Mouse (Mus musculus) kidney, postnatal 10 days (tissue): ENCODE measurements at regions not wholly inside any gene's neighbourhood (a gene's known extent, or its start where the extent isn't known, plus 50 kb on each side); places are given as distances from the start of the nearest gene placed in this dataset.

ENCODE experiments used
- DNase-seq: peaks from one replicate; pipeline ENCODE4 v3.0.0; 2021; ENCODE audit warnings: mixed read lengths

DNA sequence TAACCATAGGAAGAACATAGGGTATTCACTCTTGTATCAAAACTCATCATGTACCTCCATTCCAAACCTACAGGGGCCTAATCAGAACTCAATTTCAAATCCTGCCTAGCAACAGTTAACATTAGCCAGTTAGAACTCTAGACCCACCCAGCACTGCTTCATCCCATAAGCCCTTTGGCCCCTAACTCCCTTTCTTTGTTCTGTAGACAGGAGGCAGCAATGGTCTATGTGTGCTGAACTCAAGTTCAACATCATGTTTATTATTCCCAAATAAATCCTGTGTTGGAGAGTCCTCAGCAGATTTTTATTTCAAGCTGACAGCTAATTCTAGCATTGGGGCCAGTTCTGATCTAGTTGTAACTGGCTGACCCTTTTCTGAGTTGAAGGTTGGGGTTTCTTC, 112.2 kb downstream of the Ipo8 start:
- no peak for DNase-seq

DNA sequence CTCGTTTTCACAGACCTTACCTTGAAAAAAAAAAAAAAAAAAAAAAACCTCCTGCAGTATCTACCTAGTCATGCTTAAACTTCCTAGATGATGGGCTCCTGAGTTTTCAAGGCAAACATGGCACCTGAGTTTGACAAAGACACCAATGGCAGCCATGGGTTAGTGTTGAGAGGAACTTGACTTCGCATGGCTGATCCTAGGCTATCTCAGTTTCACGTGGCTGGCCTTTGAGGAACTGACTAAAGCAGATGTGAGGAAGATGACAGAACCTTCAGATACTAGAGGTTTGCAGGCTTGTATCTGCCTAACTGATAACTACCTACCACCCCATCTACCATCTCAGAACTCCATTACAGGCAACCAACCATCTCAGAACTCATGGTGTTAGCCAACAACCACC, 120.9 kb downstream of the Ipo8 start:
- no peak for DNase-seq

DNA sequence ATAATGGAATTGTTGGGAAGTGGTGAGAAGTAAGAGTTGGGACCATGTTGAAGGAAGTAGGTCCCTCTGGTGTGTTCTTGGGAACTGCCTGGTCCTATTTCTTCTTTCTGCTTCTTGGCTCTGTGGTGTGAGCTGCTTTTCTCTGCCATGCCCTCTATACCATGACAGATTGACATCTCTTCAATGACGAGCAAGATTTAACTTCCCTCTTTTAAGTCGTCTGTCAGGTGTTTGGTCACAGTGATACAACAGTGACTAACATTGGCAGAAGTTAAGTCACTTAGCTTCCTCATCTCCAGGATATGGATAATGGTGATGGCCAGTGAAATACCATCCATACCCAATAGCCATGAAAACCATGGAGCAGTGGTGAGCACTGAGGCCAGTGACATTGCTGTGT, 122.9 kb downstream of the Ipo8 start:
- DNase-seq = no peak

DNA sequence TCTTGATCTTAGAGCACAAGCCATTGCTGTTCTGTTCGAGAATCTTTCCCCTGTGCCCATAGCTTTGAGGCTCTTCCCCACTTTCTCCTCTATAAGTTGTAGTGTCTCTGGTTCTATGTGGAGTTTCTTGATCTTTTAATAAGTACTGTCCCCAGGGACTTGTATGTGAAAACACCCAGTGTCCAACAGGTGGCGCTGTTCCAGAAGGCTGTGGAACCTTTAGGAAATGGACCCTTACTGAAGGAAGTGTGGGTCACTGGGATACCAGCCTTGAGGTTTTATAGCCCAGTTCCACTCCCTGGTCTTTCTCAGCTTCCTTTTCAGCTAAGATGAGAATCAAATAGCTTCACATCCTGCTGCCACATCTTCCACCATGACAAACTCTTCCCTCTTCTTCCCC, 125.6 kb downstream of the Ipo8 start:
- DNase-seq = peak; percentile 57

DNA sequence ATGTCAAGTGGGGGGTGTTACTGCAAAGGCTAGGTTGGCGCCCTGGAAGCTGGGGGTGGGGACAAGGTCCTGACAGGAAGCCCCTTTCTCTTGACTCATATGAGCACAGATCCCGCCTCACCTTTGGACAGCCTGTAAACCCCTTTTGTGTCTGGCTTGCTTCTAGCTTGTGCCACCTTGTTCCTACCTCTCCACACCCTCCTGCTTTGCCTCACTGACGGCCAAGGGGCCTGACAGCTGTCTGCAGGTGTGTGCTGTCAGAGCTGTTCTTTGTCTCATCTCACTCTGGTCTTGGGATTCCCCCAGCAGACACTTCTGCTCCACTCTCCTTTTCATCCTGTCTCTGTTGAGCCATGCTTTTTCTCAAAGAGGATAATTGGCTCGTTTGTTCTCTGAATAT, 137.9 kb downstream of the Ipo8 start:
- DNase-seq = no peak

DNA sequence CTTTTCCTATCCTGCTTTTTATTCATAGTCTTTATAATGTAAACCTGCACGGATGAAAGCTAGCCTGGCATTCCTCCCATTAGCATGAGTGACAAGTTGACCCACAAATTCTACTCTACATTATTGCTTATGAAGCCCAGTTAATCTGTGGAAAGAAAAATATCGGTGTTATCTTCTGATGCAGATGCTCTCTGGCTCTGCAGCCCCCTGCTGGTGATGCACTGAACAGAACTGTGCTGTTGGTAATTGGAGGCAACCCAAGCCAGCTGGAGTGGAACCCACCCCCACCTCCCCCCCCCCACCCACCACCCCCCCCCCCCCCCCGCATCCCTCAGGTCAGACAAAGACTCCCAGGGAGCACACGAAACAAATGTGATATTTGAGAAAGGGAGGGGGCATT, 143.5 kb downstream of the Ipo8 start:
- peak; percentile 82 for DNase-seq

DNA sequence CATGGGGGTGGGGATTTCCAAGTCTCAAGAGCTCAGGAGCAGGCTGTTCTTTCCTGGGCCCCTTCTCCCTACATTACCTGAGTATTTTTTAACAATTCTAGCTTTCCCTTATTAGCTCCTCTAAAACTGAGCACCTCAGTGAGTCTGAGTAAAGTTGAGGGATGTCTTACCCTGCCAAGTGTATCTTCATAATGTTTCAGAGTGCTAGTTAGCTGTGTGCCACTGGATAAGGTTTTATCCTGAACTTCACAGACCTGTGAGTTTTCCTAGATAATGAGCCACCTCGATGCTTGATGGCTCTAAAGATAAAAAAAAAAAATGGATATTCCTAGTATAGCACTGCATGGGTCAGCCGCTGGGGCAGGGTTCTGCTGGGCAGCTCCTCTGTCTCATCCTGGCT, 171.1 kb downstream of the Ipo8 start:
- no peak for DNase-seq

DNA sequence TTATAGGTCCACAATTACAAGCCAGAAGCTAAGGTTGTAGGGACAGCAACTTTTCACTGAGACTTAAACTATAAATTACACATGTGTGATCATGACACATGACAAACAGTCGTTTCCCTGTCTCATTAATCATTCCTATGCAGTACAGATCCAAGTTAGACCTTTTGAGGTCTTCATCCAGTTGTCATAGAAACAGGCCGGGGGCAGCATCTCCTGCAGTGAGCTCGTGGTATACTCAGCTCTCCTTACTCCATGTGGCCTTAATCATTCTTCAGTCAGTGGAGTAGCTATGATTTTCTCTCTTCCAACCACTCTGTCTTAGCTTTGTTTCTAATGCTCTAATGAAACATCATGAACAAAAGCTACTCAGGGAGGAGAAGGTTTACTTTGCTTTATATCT, 178.1 kb downstream of the Ipo8 start:
- no peak for DNase-seq

DNA sequence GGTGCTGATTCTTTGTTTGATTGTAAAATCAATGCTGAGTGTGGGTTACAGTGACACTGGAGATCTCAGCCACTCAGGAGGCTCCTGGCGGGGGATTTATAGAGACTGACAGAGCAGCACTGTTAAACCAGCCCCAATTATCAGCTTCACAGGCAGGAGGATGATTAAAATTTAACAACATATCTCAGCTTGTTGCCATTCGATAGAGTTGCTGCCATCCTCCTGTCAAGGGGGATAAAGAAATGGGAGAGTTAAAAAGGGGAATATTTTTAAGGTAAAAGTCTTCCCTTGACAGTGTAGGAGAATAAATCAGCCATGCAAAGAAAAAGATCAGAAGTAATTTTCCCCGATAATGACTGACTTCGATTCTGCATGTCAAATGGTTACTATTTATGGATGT, 178.8 kb downstream of the Ipo8 start:
- no peak for DNase-seq

DNA sequence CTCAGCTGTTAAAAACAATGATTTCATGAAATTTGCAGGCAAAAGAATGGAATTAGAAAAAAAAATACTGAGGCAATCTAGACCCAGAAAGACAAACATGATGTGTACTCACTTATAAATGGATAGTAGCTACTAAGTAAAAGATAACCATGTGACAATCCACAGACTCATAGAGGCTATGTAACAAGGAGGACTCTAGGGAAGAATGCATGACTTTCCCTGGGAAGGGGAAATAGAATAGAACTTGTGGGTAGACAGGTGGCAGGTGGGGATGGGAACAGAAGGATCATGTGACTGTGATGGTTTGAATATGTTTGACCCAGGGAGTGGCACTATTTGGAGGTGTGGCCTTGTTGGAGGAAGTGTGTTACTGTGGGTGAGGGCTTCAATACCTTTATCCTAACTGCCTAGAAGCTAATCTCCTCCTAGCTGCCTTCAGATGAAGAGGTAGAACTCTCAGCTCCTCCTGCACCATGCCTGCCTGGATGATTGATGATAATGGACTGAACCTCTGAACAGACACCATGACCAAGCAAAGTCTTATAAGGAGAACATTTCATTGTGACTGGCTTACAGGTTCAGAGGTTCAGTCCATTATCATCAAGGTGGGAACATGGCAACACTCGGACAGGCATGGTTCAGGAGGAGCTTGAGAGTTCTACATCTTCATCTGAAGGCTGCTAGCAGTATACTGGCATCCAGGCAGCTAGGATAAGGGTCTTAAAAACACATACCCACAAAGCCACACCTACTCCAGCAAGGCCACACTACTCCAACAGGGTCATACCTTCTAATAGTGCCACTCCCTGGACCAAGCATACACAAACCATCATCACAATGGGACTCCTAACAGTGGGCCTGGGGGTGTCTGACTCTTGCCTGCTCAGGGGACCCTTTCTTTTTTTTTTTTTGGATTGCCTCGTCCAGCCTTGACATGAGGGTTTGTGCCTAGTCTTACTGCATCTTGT, 183.6 kb downstream of the Ipo8 start:
- DNase-seq = no peak

DNA sequence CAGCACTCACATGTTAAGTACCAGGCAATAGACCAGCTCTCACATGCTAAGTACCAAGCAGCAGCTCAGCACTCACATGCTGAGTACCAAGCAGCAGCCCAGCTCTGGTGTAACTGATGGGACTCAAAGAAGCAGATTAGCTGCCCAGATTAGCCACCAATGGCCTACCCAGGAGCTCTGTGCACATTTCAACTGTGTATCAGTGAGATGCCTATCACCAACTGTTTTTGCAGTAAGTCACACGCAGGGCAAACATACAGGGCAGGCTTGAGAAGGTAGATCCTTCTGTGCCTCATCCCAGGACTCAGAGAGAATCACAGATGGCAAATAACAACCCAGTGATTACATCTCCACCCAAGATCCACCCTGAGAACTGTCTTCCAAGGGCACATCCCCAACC, 190.7 kb downstream of the Ipo8 start:
- DNase-seq = no peak

DNA sequence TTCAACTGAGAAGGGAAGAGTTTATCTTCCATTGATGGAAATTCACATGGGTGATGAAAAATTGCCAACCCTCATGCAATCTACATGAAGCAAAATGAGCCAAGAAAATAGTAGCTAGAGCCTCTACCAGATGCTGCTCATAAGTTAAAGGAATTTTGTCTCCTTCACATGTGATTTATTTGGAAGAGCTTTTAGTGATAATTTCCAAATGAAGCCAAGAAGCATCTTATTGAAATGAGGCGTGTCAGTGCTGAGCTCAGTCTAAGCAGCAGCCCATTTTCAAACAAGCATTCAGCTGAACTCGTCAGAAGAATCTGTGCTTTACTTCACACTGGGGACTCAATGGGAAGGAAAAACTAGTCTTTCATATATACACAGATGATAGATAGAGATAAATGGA, 190.0 kb upstream of the Tmtc1 start:
- no peak for DNase-seq

DNA sequence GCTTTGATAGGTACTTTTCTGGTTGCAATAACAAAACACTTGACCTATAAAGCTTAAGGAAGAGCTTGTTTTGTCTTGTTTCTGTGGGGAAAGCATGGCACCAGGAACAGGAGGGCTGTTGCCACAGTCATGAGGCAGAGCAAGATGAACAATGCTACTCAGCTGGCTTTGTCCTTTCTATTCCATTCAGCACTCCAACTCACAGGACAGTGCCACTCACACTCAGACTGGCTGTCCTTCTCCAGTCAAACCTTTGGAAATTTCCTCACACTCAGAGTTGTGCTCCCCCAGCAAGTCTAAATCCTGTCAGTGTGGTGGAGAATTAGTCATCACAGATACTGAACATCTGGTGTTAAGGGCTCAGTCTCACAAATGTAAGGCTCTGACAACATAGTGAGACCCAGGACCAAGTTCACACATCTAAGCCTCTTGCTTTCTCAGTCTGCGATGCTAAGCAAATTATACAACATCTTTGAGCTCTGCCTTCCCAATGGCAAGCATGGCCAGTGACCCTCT, 183.0 kb upstream of the Tmtc1 start:
- no peak for DNase-seq

DNA sequence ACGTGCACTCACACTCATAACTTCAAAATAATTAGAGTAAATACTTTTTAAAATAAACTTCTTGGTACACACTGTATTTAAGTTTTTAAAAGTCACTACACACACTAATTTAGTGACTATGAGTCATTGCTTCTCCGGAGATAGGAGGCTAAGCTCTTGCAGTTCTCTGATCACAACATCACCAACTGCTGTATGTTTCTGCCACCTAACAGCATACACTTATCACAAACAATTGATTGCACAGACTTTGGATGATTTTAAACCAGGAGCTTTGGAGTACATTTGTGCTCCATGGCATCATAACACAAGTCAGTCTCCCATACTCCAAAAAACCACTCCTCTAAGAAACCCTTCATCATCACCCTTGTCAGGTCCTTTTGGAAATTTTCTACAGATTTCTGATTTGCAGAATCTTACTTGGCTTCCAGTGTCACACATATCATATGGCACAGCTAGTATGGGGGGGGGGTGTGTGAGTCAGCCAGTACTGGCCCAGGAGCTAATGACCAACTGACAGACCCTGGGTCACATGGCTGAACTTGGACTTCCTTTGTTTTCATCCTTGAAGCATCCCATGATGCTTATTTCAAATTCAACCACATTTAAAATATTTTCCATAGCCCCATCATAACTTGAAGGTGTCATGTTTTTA, 179.1 kb upstream of the Tmtc1 start:
- DNase-seq = no peak

DNA sequence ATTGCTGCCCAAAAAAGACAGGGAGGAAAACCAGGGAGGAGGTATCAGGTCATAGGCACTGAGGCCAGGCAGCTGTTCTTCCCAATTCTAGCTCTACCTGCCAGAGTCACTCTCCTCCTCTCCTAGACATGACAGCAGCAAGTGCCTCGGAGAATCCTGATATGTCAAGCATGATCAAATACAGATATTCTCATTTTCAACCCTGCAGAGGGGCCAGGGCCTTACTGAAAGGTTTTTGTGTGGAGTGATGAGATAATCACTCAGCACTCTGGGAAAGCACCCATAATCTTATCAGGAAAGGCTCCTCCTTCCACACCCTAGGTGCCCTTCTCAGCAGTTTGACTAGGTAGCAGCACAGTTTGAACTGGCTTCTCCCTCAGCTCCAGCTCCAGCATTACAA, 175.8 kb upstream of the Tmtc1 start:
- DNase-seq = no peak

DNA sequence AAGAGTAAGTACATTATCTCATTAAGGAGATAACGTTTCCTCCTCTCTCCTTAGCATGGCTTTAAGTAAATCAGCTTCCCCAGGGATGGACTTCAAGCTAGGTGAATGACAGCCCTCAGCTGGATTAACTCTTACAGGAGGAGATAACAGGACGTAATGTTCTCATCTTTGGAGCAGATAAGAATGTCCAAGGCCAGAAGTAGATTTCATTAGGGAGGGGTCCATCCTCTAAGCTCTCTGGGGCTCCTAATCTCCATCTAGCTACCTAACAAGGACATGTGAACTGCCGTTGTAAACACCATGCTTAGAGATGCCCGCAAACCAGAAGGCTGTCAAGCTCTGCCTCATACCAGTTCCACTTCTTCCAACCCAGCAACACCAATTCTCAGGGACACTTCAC, 171.7 kb upstream of the Tmtc1 start:
- no peak for DNase-seq

DNA sequence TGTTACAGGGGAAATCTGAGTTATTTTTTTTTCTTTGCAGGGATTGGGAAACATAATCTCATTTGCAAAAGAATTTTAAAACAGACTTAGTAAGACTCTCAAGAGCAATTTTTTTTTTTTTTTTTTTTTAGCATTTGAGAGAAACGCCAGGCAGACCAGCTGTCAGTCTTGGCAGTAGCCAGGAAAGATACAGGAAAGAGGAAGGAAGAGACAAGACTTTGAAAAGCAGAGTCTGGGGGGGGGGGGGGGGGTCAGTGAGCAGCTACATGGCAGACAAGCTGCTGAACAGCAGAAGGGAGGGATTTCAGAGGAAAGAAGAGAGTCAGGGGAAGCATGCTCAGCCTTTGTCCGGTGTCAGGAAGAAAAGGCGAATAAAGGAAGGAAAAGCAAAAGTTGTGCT, 171.3 kb upstream of the Tmtc1 start:
- peak; percentile 28 for DNase-seq

DNA sequence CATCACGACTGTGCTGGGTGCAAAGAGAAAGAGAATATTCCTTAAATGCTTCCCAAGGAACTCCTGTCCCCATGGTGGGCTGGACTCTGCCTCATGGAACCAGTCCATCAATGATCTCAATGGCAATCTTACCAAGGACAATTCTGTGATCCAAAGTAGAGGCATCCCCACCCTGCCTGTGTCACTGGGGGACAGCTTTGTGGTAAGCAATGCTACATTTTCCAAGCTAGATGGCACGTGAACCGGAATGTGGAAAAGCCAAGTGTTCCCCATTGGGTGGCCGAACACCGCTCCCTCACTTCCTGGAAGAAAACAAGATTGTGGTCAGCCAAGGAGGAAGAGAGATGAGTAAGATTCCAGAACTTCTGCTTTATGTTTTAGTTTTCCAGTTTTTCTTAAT, 164.7 kb upstream of the Tmtc1 start:
- no peak for DNase-seq

DNA sequence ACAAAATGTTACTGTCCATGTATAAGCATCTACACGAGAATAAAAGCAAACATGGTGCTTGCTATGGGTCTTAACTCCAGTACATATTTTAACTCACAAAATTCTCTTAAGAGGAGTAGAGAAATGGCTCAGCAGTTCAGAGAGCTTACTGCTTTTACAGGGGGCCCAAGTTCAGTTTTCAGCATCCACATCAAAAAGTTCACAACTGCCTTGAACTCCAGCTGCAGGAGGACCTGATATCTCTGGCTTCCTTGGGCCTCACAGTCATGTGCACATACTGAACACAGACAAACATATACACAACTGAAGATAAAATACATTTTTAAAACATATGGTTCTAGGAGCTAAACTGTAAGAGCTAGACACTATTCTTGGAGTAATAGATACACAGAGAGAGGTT, 161.0 kb upstream of the Tmtc1 start:
- no peak for DNase-seq

DNA sequence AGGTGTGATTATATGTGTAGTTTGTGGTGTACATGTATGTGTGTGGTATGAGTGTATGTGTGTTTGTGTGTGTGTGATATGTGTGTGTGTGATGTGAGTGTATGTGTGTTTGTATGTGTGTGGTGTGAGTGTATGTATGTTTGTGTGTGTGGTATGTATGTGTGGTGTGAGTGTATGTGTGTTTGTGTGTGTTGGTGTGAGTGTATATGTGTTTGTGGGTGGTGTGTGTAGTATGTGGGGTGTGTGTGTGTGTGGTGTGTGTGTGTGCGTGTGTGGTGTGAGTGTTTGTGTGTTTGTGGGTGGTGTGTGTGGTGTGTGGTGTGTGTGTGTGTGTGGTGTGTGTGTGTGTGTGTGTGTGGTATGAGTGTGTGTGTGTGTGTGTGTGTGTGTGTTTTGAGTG, 160.6 kb upstream of the Tmtc1 start:
- DNase-seq = no peak

DNA sequence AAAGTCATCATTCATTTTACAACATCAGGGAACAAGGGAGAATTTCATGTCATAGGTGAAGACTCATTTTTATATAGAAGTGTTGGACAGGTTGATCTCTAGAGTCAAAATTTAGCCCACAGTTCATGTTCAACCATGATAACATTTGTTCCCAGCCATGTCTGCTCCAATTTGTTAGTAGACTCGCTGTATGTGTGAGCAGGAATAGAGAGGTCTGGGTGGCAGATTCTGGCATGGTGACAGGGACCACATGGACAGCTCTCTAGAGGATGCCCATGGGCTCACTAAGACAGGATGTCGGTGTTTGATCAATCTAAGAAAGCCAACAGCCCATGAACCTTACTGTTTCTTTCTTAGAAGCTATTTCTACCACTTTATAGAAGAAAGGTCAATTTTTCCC, 159.7 kb upstream of the Tmtc1 start:
- no peak for DNase-seq

DNA sequence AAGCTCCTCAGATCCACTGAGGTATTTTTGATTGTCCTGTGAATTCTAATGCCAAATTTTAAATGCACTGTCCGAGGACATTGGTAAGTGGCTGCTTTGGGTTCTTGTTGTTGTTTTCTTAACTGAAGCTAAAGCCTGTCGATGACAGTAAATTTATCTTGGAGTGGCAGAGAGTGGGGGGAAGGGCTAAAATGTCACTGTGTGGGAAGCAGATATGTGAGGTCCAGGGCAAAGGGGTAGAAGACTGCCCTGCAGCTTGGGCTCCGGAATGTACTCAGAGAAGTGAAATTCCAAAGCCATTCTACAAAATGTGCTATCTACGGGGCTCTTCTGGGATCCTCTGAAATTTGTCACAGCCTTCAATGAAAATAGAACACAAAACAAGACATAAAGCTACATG, 159.3 kb upstream of the Tmtc1 start:
- DNase-seq = no peak

DNA sequence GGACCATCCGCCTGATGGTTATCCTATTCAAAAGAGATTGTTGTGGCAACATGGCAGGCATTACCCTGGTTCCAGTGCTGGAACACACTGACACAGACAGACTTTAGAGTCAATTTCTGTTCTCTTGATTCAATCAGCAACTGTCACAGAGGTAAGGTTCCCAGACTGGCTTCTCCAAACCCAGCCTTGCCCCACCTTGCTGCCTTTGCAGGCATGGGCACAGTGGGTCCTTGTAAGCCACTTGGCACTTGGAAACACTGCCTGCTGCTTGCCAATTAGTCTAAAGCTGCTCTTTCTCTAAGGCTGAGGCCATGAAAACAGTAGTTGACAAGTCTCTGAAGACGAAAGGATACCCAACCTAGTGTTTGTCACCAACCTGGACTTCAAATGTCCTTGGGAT, 158.7 kb upstream of the Tmtc1 start:
- DNase-seq = no peak

DNA sequence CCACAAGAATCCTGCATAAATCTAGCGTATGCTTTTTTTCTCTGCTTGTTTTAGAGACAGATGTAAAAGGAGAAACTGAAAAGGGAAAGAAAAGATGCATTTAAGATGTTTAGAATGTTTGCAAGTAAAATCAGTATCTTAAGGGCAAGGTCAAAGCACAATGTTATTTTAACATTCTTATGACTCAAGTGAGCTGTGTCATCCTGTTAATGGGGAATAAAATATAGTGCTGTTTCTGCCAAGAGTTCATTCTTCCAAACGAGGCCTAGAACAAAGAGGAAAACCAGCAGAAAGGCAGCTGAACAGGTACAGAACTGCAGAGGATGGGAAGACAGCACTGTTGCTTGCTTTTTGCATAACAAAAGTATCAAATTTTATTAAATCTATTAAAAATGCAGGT, 156.7 kb upstream of the Tmtc1 start:
- no peak for DNase-seq
